Mouse (Mus musculus) thymus, postnatal 36 days (tissue): ENCODE measurements around the gene Kif16b.
A peak's percentile ranks its signal among the peaks of the same experiment; 100 is the strongest.

ENCODE experiments used
- DNase-seq, 2 experiments: peaks; one replicate each; pipeline ENCODE4 v3.0.0; 2022; ENCODE audit warnings: mixed read lengths in 2 of 2

Kif16b gene

GRCm38 (mm10) chr2:142635606-142636304 is 265.6 kb downstream of the Kif16b start:
- no peak for DNase-seq

DNA sequence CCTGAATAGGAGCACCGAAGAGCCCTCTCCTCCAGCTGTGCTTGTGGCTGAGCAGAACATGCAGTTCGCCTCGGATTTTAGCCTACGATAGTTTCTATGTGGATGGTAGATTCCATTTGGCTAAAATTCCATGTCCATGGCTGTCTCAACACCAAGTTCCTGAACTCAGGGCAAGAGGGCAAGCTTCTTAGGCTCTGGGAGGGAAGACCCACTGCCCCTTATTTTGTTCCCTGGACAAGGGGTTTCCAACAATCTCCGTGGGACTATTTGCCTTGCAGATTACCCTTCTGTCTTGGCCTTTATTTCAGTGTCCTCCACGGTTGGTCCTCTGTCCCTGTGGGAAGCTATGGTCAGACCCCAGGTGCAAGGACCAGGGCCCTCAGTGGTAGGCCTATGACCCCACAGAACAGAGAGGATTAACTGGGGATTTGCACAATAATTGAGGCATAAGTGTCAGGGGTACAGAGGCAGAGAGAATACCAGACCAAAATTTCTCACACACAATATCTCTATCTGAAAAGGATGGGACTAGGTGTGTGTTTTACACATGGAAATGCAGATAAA is 267.3 kb downstream of the Kif16b start:
- DNase-seq: no peak

- DNase-seq: no peak
Observed at GRCm38 (mm10) chr2:142629523-142630312, 271.6 kb downstream of the Kif16b start.

GRCm38 (mm10) chr2:142625756-142626155 is 275.6 kb downstream of the Kif16b start:
- no peak for DNase-seq

- no peak for DNase-seq
Observed at GRCm38 (mm10) chr2:142625101-142625500, 276.2 kb downstream of the Kif16b start.

DNA sequence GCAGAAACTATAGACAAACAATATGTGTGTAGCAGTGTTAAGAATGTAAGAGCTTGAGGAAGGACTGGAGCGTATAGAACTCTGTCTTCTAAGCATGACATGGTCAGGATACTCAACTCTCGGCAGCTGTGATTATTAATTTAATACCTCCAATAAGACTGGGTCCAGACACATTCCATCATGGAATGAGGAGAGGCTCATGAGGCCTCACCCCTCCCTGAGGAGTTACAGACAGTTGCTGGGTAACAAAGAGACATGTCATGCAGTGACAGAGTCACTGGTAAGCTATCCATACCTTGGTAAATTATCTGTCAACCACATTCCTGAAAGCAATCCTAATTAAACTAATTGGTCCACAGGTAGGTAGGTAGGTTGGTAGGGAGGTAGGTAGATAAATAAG is 277.1 kb downstream of the Kif16b start:
- DNase-seq: no peak

GRCm38 (mm10) chr2:142621152-142621551 is 280.2 kb downstream of the Kif16b start:
- DNase-seq: no peak

GRCm38 (mm10) chr2:142619926-142620325 is 281.4 kb downstream of the Kif16b start:
- no peak for DNase-seq

- DNase-seq: no peak
Observed at GRCm38 (mm10) chr2:142614535-142614934, 286.8 kb downstream of the Kif16b start.

GRCm38 (mm10) chr2:142612359-142612953 is 288.9 kb downstream of the Kif16b start:
- no peak for DNase-seq

- DNase-seq: peak; percentile 4 to 9
Observed at GRCm38 (mm10) chr2:142611113-142611512, 290.2 kb downstream of the Kif16b start.

DNA sequence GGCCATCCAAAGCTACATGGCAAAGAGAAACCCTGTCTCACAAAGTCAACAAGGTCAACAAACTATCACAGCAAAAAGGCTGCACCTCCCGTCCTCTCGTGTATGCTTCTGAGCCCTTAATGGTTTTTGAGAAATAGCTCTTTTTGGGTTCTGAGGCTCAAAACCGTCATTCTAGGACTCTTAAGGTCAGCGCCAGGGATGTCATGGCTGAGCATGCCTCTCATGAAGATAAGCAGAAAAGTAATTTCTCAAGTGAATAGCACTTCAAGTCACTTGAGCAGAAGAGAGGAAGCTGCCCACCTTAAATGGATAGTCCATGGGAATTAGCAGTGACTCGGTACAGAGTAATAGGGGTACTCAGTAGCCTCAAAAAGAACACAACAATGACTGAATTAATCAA is 291.1 kb downstream of the Kif16b start:
- no peak for DNase-seq

DNA sequence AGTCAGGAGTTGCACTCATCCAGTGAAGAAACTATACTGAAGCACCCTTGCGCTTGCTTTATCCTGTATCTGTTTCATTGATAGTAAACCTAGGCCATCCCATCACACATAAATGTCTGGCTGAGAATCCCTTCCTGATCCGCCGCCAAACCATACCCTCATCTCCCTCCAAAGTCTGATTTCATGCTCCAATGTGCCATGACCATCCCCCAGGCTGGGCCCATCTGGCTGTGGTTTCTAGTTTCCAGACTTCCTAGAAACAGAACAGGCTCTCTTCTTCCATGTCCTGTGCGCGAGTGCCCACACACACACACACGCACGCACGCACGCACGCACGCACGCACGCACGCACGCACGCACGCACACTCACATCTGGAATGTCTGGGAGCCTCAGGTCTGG is 292.6 kb downstream of the Kif16b start:
- DNase-seq: no peak

GRCm38 (mm10) chr2:142604762-142605161 is 296.6 kb downstream of the Kif16b start:
- DNase-seq: no peak

- no peak for DNase-seq
Observed at GRCm38 (mm10) chr2:142603210-142603609, 298.1 kb downstream of the Kif16b start.

GRCm38 (mm10) chr2:142599235-142599634 is 302.1 kb downstream of the Kif16b start:
- DNase-seq: no peak

DNA sequence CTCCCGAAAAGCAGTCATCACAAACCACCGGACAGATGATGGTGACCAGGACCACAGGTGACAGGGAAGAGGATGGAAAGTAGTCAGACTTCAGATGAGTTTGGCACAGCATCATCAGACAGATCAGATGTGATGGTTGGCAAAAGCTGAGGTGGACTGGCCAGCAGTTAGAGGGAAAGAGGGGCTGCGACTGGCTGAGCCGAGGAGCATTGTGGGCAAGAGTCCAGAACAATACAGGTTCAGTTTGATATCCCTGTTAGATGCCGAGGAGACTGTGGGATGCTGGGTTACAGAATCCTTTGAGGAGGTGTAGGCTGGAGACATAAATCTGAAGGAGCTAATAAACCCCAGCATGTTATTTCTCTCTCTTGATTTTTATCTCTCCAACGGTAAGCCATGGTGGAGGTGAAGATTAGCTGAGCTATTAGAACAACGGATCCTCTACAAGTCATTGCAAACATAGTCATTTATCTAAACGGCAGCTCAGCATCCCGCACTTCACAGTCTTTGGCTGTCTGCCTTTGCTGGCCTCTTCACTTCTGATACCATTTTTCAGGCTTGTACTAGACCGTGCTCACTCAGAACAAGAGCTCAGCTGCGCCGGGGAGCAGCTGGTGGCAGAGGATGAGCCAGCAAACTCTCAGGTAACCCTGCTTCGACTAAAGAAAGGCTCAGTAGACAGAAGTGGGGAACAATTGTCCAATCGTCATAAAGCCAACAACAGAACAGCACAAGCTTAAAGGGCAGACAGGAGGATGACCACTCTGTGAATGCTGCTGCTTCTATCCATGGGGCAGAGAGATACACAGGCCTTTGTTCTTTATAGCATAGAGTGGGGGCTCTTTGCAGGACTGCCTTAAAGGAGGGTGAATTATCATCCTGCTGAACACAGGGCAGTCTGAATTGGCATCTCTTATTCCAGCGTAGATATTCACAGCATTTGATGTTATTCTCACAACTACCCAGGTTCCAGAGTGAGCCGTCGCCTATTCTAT is 304.9 kb downstream of the Kif16b start:
- no peak for DNase-seq

- no peak for DNase-seq
Observed at GRCm38 (mm10) chr2:142590938-142591337, 310.4 kb downstream of the Kif16b start.

DNA sequence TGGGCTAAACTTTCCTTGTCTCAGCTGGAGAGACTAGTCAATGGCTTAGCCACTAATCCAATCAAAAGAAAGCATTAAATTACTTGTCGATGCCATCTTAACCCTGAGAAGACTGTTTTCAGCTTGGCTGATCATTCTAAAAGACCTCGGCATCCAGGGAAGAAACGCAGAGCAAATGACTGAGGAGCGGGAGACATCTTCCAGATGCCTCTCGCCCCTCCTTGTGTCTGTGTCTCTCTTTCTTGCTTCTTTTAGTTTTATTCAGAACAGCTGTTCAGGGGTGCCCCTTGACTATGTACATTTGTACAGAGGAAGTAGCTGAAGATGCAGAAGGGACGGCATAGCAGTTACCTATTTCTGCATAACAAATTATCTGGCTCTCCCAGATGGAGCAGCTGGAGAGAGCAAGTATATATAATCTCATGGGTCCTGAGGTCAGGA is 311.0 kb downstream of the Kif16b start:
- no peak for DNase-seq

- DNase-seq: no peak
Observed at GRCm38 (mm10) chr2:142589403-142590283, 311.7 kb downstream of the Kif16b start.

DNA sequence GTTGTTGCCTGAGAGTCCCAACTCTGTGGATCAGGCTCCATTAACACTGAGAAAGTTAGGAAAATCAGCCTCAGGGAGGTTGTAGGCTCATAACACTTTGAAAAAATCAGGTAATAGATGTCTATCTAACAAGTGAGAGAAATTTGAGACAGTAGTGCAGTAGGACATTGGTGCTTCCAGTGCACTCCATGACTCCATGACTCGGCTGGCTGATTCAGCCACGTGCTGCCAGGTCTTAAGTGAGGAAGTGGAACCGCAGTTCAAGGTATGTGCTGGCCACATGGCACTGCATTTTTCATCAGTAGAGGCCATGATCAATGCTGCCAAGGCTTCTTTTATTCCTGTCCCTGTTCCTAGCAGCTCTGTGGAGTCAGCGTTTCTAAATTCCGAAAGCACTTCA is 315.5 kb downstream of the Kif16b start:
- no peak for DNase-seq
